ENCODE assay signal across 8 mouse cellular contexts in genomic region chr2:122631226-122631801, GRCm38 (mm10). TPM values are rescaled to one million over a fixed set of nuclear protein-coding genes. Genes with fewer than 3 reads are reported as not detected.
DNase-seq lines count a peak whose midpoint lies in the region; ATAC-seq and TF ChIP-seq lines count a peak whose summit lies in the region.

No protein-coding gene starts in this region.

- peak overlapping the region; percentile 98 for H3K9ac ChIP-seq in intestine, embryonic 15.5 days
- peak overlapping the region; percentile 86 for H3K9ac ChIP-seq in liver, postnatal 0 days (replicated peaks)
- peak overlapping the region; percentile 68 for H3K9ac ChIP-seq in neural tube, embryonic 15.5 days (replicated peaks)

- TF ChIP-seq EP300 in liver, postnatal 0 days (IDR thresholded peaks at IDR 0.05; ENCODE audit: low read depth), result no peak

- peak overlapping the region; percentile 81 for H3K27ac ChIP-seq in intestine, embryonic 15.5 days
- peak overlapping the region; percentile 77 for H3K27ac ChIP-seq in liver, postnatal 0 days (ENCODE audit: low read depth)
- H3K27ac ChIP-seq in neural tube, embryonic 15.5 days (replicated peaks), result peak overlapping the region; percentile 77

- no peaks in the 10 kb centered on the region for H3K27me3 ChIP-seq in intestine, embryonic 15.5 days (replicated peaks)
- no peaks in the 10 kb centered on the region for H3K27me3 ChIP-seq in liver, postnatal 0 days (ENCODE audit: insufficient read depth, low read length)
- no peaks in the 10 kb centered on the region for H3K27me3 ChIP-seq in neural tube, embryonic 15.5 days (replicated peaks)

- H3K9me3 ChIP-seq in intestine, embryonic 15.5 days, result no peaks in the 10 kb centered on the region
- H3K9me3 ChIP-seq in liver, postnatal 0 days (ENCODE audit: low read length), result no peaks in the 10 kb centered on the region
- no peaks in the 10 kb centered on the region for H3K9me3 ChIP-seq in neural tube, embryonic 15.5 days (replicated peaks)

- H3K4me3 ChIP-seq in intestine, embryonic 15.5 days (replicated peaks), result peak overlapping the region; percentile 99
- peak overlapping the region; percentile 94 for H3K4me3 ChIP-seq in liver, postnatal 0 days (ENCODE audit: low read depth, low read length)
- peak overlapping the region; percentile 56 for H3K4me3 ChIP-seq in neural tube, embryonic 15.5 days (replicated peaks)

- 0% methylated on average over 53 of the region's 53 CpGs for WGBS in intestine, embryonic 15.5 days
- under 1% methylated on average over 50 of the region's 53 CpGs for WGBS in liver, postnatal 0 days (ENCODE audit: insufficient replicate concordance)
- WGBS in neural tube, embryonic 15.5 days, result under 1% methylated on average over 53 of the region's 53 CpGs

- peak; percentile 62 to 75 for DNase-seq in urinary bladder, adult 18-20 months (ENCODE audit: low spot score in 2 of 2)
- no peak for DNase-seq in urinary bladder, postnatal 10 days (ENCODE audit: low spot score)
- DNase-seq in cerebellum, postnatal 10 days, result peak; percentile 57 to 66
- DNase-seq in gastrocnemius, postnatal 10 days, result peak; percentile 53
- DNase-seq in liver, postnatal 0 days, result peak; percentile 65
- no peak for DNase-seq in frontal cortex, postnatal 25 days (ENCODE audit: low spot score in 2 of 2)

- TF ChIP-seq CTCF in liver, postnatal 0 days (IDR thresholded peaks at IDR 0.05; ENCODE audit: low read depth), result 0 out of 2 replicates have a peak, but pooled peaks have one; percentile 6

- 0 out of 2 replicates have a peak, but pooled peaks cover 8% of the 10 kb centered on the region for H3K36me3 ChIP-seq in intestine, embryonic 15.5 days
- H3K36me3 ChIP-seq in liver, postnatal 0 days (replicated peaks; ENCODE audit: insufficient read depth, low read length), result peaks cover 9% of the 10 kb centered on the region; the same call in 1 of the 2 replicates
- H3K36me3 ChIP-seq in neural tube, embryonic 15.5 days, result peaks cover 19% of the 10 kb centered on the region

- peak overlapping the region; percentile 92 for H3K4me2 ChIP-seq in intestine, embryonic 15.5 days (replicated peaks)
- peak overlapping the region; percentile 100 for H3K4me2 ChIP-seq in liver, postnatal 0 days (ENCODE audit: low read depth, low read length)
- H3K4me2 ChIP-seq in neural tube, embryonic 15.5 days, result peak overlapping the region; percentile 84

- H3K4me1 ChIP-seq in intestine, embryonic 15.5 days (replicated peaks), result 0 out of 2 replicates have a peak, but pooled peaks cover 5% of the 10 kb centered on the region
- H3K4me1 ChIP-seq in liver, postnatal 0 days (ENCODE audit: insufficient read depth), result peaks cover 5% of the 10 kb centered on the region
- peaks cover 16% of the 10 kb centered on the region for H3K4me1 ChIP-seq in neural tube, embryonic 15.5 days

- peak; percentile 70 for ATAC-seq in intestine, embryonic 15.5 days
- ATAC-seq in liver, postnatal 0 days, result peak; percentile 54
- ATAC-seq in neural tube, embryonic 15.5 days (ENCODE audit: low FRiP score), result peak; percentile 37; the same call in 1 of the 2 replicates

RNA-seq across cellular contexts. Expression of gene AA467197, which starts 5.5 kb away (rescaled TPM):
- total RNA-seq in gastrocnemius, postnatal 10 days (2021), result under 1 TPM in 1 of 2 experiments, not detected in 1; 0.34 TPM
- polyA plus RNA-seq in intestine, embryonic 15.5 days (2015; fragmentation: Nextera tagmentation; extraction: Ambion mirVana), result 7.1 and 7.3 TPM in 2 replicates
- polyA plus RNA-seq in liver, postnatal 0 days (2015; fragmentation: Nextera tagmentation; extraction: Ambion mirVana), result 6.0 and 6.8 TPM in 2 replicates
- 1.1 and 5.5 TPM in 2 replicates for polyA plus RNA-seq in neural tube, embryonic 15.5 days (2015; fragmentation: Nextera tagmentation; extraction: Ambion mirVana)

RNA-seq across cellular contexts. Expression of gene Gatm, which starts 20.2 kb away (rescaled TPM):
- total RNA-seq in gastrocnemius, postnatal 10 days (2021), result 100 to 1,000 TPM; 181 to 186 TPM
- 18.9 and 23.9 TPM in 2 replicates for polyA plus RNA-seq in intestine, embryonic 15.5 days (2015; fragmentation: Nextera tagmentation; extraction: Ambion mirVana)
- 28.0 and 30.6 TPM in 2 replicates for polyA plus RNA-seq in liver, postnatal 0 days (2015; fragmentation: Nextera tagmentation; extraction: Ambion mirVana)
- polyA plus RNA-seq in neural tube, embryonic 15.5 days (2015; fragmentation: Nextera tagmentation; extraction: Ambion mirVana), result 41.3 and 45.0 TPM in 2 replicates

Comparison
In these comparisons a context has a peak if more than half of its experiments do, and no peak if none do; other contexts are left out.
1. DNase-seq: peak in urinary bladder, adult 18-20 months (2 of 2), cerebellum, postnatal 10 days (2 of 2), gastrocnemius, postnatal 10 days (single experiment) and liver, postnatal 0 days (single experiment); none in urinary bladder, postnatal 10 days (single experiment) and frontal cortex, postnatal 25 days (0 of 2).
2. Peak in every context shown above with its lines, with median percentiles within 50 percentile points of each other: ATAC-seq, H3K27ac ChIP-seq, H3K4me2 ChIP-seq, H3K4me3 ChIP-seq and H3K9ac ChIP-seq.